Mouse (Mus musculus): ENCODE measurements around the gene Slc9b1. TPM values are rescaled to one million over a fixed set of nuclear protein-coding genes. Genes with fewer than 3 reads are reported as not detected.

The Slc9b1 gene
- polyA plus RNA-seq, 1 experiment = 0.25 TPM

DNA sequence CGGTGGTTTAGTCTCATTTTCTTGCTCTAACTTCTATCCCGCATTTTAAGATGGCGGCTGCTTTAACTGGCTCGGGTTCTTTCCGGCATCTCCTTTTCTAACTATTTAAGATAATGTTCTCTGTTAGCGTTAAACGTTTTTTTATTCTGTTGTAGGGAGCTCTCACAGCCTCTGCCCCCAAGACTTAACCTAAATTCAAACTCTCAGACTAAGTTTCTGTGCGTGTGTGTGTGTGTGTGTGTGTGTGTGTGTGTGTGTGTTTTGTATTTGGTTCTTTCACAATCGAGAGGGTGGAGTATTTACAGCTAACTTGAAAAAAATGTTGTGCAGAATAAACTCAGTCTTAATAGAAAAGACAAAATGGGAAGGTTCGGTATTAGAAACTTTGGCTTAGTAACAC, 92.8 kb downstream of the Slc9b1 start:
- Histone ChIP-seq H3K4me3 (ENCODE audit: insufficient read depth, low read length) (peak overlapping the region; percentile 89), H3K27ac (ENCODE audit: insufficient read depth, low read length) (no peak overlapping the region), H3K4me1 (ENCODE audit: control insufficient read depth, insufficient read depth, low read length) (peaks cover 1% of the 10 kb centered on the region; the same call in 1 of the 2 replicates)
- TF ChIP-seq POLR2A (IDR thresholded peaks at IDR 0.05; ENCODE audit: extremely low read depth, insufficient read depth, low read length) = no peak
- TF ChIP-seq CTCF (IDR thresholded peaks at IDR 0.05; ENCODE audit: extremely low read depth, insufficient read depth, low read length) = no peak

- no peak overlapping the region for H3K27ac ChIP-seq (ENCODE audit: insufficient read depth, low read length)
- no peak for TF ChIP-seq CTCF (IDR thresholded peaks at IDR 0.05; ENCODE audit: extremely low read depth, insufficient read depth, low read length)
- no peak for TF ChIP-seq POLR2A (IDR thresholded peaks at IDR 0.05; ENCODE audit: extremely low read depth, insufficient read depth, low read length)
- H3K4me1 ChIP-seq (ENCODE audit: control insufficient read depth, insufficient read depth, low read length) = no peaks in the 10 kb centered on the region; the same call in 1 of the 2 replicates
- H3K4me3 ChIP-seq (ENCODE audit: insufficient read depth, low read length) = no peak overlapping the region
Measured at GRCm38 (mm10) chr3:135444930-135445329, 97.1 kb downstream of the Slc9b1 start.

Other genes starting within 250 kb of the Slc9b1 start
- gene Cenpe, start 135.5 kb upstream of the Slc9b1 start, polyA plus RNA-seq (2012; rRNA removed) = 0.57 and 1.0 TPM in 2 replicates
- gene Bdh2, start 66.8 kb upstream of the Slc9b1 start, polyA plus RNA-seq (2012; rRNA removed) = 2.4 and 4.1 TPM in 2 replicates
- 3.7 and 5.4 TPM in 2 replicates for gene Slc9b2, start 40.3 kb upstream of the Slc9b1 start, polyA plus RNA-seq (2012; rRNA removed)
- 46.9 and 47.5 TPM in 2 replicates for gene Cisd2, start 75.9 kb downstream of the Slc9b1 start, polyA plus RNA-seq (2012; rRNA removed)
- 149 and 157 TPM in 2 replicates for gene Ube2d3, start 90.1 kb downstream of the Slc9b1 start, polyA plus RNA-seq (2012; rRNA removed)
- 4.9 and 5.5 TPM in 2 replicates for gene Manba, start 137.6 kb downstream of the Slc9b1 start, polyA plus RNA-seq (2012; rRNA removed)